Mouse (Mus musculus) ES-Bruce4 (cell line): Measurements from ENCODE around the gene Hist1h2bg. TPM values are rescaled to one million over a fixed set of nuclear protein-coding genes. Genes with fewer than 3 reads are reported as not detected.

Experiments used
- H3K27ac ChIP-seq: 2 replicates; pipeline ENCODE4 v1.5.1; 2012; ENCODE audit warnings: low read length, inconsistent platforms; ENCODE audit not compliant: insufficient read depth
- H3K27me3 ChIP-seq: 2 replicates; pipeline ENCODE4 v1.6.1; 2012; ENCODE audit warnings: mild to moderate bottlenecking, low read length, inconsistent platforms; ENCODE audit not compliant: control insufficient read depth, poor library complexity, insufficient read depth, severe bottlenecking
- H3K36me3 ChIP-seq: 2 replicates; pipeline ENCODE4 v1.6.1; 2012; ENCODE audit warnings: inconsistent platforms, mild to moderate bottlenecking, low read length, moderate library complexity; ENCODE audit not compliant: control insufficient read depth, poor library complexity, insufficient read depth, severe bottlenecking
- H3K4me1 ChIP-seq: one replicate; pipeline ENCODE4 v1.8.1; 2011; ENCODE audit warnings: low read length; ENCODE audit not compliant: control insufficient read depth, insufficient read depth
- H3K4me3 ChIP-seq: 2 replicates; pipeline ENCODE4 v1.5.1; 2011; ENCODE audit warnings: low read depth, mild to moderate bottlenecking, low read length
- H3K9ac ChIP-seq: 2 replicates; pipeline ENCODE4 v1.6.1; 2012; ENCODE audit warnings: low read depth, mild to moderate bottlenecking, inconsistent platforms; ENCODE audit not compliant: poor library complexity, severe bottlenecking
- H3K9me3 ChIP-seq: replicated peaks from 2 replicates; pipeline ENCODE4 v1.6.1; 2012; ENCODE audit warnings: mild to moderate bottlenecking, low read length, inconsistent platforms; ENCODE audit not compliant: control insufficient read depth, poor library complexity, insufficient read depth, severe bottlenecking
- CTCF ChIP-seq: IDR thresholded peaks from one replicate; pipeline ENCODE4 v1.8.1; 2011; ENCODE audit warnings: low read depth, low read length
- EP300 ChIP-seq: IDR thresholded peaks from 2 replicates; pipeline ENCODE4 v1.6.1; 2011; ENCODE audit warnings: low read depth, low read length; ENCODE audit not compliant: insufficient read depth
- POLR2A ChIP-seq: IDR thresholded peaks from one replicate; pipeline ENCODE4 v1.8.1; 2011; ENCODE audit warnings: low read length; ENCODE audit not compliant: insufficient read depth
- polyA plus RNA-seq: library from polyadenylated mRNA; stranded (reverse); fragments of >200 nt; gene quantifications from 2 replicates; pipeline ENCODE4 v1.2.4, GENCODE M21; 2011; ENCODE audit warnings: low read depth; ENCODE audit not compliant: missing spikeins, insufficient read depth, insufficient read length

The Hist1h2bg gene
- polyA plus RNA-seq, 1 experiment = 13.4 TPM

DNA sequence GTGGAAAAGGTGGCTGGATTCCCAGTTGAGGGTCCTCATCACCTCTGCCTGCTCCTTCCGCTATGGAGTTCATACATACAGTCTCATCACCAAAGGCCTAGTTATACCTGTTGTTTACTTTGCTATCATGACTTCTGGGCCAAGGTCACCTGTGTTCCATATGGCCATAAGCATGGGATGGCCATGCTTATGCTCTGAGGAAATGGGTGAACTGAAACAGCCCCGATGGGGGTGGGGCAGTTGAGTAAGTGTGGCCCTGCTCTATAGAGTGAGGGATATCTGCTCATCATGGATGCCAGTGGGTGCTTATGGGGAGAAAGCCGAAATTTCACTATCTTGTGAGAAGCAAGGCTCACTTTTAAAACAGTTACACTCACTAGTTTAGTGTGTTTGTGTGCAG is 33.9 kb downstream of the Hist1h2bg start:
- Histone ChIP-seq H3K27ac (no peak overlapping the region), H3K9ac (no peak overlapping the region), H3K27me3 (no peaks in the 10 kb centered on the region), H3K4me3 (no peak overlapping the region), H3K36me3 (no peaks in the 10 kb centered on the region), H3K9me3 (no peaks in the 10 kb centered on the region), H3K4me1 (no peaks in the 10 kb centered on the region)
- TF ChIP-seq CTCF = no peak
- no peak for TF ChIP-seq EP300
- no peak for TF ChIP-seq POLR2A

DNA sequence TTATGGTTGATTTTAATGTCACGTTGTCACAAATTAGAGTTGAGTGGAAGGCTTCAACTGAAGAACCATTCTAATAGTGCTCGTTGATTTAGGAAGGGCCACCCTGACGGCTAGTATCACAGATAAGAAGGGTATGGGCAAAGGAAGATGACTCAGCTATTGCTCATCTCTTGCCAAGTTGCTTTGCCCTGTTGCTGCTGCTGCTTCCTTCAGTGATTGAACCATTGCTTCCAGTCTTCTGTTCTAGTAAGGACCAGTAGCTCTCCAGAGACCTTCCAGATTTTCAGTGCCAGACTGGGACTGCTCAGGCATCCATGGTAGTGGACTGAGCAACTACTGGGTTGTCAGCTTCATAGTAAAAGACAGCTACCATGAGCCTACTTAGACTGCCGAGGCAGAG is 38.0 kb downstream of the Hist1h2bg start:
- TF ChIP-seq POLR2A (no peak), EP300 (no peak), CTCF (no peak)
- Histone ChIP-seq H3K36me3 (no peaks in the 10 kb centered on the region), H3K4me1 (no peaks in the 10 kb centered on the region), H3K27me3 (no peaks in the 10 kb centered on the region), H3K9me3 (no peaks in the 10 kb centered on the region), H3K9ac (no peak overlapping the region), H3K27ac (no peak overlapping the region), H3K4me3 (no peak overlapping the region)

DNA sequence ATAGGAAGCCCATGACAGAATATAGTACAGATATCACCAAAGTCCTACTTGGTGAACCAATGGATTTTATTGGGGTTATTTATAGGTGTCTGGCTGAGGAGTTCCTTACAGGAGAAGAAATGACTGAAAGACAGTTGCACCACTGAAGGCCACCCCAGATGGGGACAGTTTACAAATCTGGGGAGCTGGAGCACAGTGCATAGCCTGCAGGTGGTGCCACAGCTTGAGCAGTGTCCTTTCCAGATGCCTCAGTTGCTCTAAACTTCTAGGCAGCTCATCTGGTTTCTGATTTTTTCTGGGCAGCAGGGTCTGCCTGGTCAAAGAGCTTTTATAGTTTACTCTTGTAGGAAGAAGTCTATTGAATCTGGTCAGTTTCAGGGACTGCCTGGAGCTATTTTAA is 38.6 kb downstream of the Hist1h2bg start:
- Histone ChIP-seq H3K9ac (no peak overlapping the region), H3K4me3 (no peak overlapping the region), H3K27ac (no peak overlapping the region), H3K9me3 (no peaks in the 10 kb centered on the region), H3K4me1 (no peaks in the 10 kb centered on the region), H3K36me3 (no peaks in the 10 kb centered on the region), H3K27me3 (no peaks in the 10 kb centered on the region)
- TF ChIP-seq EP300 = no peak
- no peak for TF ChIP-seq POLR2A
- no peak for TF ChIP-seq CTCF

DNA sequence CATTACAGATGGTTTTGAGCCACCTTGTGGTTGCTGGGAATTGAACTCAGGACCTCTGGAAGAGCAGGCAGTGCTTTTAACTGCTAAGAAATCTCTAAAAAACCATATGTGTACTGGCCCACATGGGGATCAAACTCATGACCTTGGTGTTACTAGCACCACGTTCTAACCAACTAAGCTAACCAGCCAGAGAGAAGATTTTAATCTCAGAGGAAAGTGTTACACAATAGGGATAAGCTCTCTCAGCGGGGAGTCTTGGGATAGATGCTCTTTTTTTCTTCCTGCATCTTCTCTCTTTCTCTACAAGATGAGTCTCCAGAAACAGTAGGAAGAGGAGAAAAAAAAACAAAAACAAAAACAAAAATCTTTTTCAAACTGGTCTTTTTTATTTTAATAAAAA is 39.2 kb downstream of the Hist1h2bg start:
- no peak for TF ChIP-seq EP300
- TF ChIP-seq POLR2A = no peak
- TF ChIP-seq CTCF = no peak
- Histone ChIP-seq H3K27me3 (no peaks in the 10 kb centered on the region), H3K4me3 (no peak overlapping the region), H3K9ac (no peak overlapping the region), H3K4me1 (no peaks in the 10 kb centered on the region), H3K27ac (no peak overlapping the region), H3K36me3 (no peaks in the 10 kb centered on the region), H3K9me3 (no peaks in the 10 kb centered on the region)

DNA sequence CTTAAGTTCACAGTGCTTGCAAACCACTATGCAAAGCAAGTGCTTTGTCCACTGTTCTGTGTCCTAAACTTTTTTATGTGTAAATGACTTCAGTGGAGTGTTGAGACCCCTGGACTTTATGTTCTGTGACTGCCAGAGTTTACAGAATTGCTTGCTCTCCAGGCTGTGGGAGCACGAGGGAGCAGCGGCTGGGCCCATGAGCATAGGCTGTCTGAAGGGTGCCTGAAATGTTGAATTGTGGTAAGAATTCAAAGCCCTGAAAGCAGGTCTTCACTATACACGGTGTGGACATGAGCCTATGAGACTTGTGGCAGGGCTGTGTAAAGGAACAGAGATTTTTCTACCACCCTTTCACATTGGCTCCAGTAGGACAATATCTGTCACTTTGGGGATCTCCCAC is 40.4 kb downstream of the Hist1h2bg start:
- H3K9me3 ChIP-seq = no peaks in the 10 kb centered on the region

DNA sequence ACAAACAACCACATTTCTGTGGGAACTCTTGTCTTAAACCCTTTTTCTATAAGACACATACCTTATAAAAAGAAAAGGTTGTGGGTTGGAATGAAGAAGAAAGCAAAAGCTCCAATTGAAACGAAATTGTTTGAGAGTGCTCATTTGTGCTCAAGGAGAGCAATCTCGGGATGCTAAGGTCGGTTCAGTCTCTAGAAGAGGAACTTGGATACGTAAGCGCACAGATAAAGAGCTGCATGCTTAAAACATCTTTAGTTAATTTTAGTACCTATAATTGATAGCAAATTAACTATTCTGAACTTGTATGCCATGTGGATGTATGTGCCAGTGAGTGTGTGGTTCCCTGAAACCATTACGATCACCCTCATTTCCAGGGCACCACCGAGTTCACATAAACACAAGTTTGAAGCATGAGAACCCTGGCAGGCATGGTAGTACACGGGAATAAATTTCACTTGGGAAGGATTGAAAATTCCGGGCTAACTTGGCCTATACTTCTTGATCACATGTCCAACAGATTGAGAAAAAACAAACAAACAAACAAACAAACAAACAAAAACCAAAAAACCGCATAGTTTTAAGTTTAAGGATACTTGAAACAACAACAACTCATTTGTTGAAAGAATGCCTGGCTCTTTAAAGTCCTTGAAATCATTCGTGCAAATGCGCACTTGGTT is 49.0 kb downstream of the Hist1h2bg start:
- no peaks in the 10 kb centered on the region for H3K36me3 ChIP-seq
- H3K4me1 ChIP-seq = no peaks in the 10 kb centered on the region
- no peaks in the 10 kb centered on the region; the same call in 1 of the 2 replicates for H3K27me3 ChIP-seq
- H3K9ac ChIP-seq = peak overlapping the region; percentile 79
- TF ChIP-seq EP300 = no peak
- no peak for TF ChIP-seq POLR2A
- TF ChIP-seq CTCF = no peak
- peak overlapping the region; percentile 74 for H3K27ac ChIP-seq
- no peaks in the 10 kb centered on the region for H3K9me3 ChIP-seq
- peak overlapping the region; percentile 89 for H3K4me3 ChIP-seq

More for the DNA sequence above, 40.4 kb downstream of the Hist1h2bg start:
- no peak overlapping the region for H3K9ac ChIP-seq
- TF ChIP-seq EP300 (no peak), CTCF (no peak), POLR2A (no peak)
- no peaks in the 10 kb centered on the region for H3K4me1 ChIP-seq
- H3K4me3 ChIP-seq = no peak overlapping the region
- H3K27ac ChIP-seq = no peak overlapping the region
- no peaks in the 10 kb centered on the region for H3K27me3 ChIP-seq
- H3K36me3 ChIP-seq = no peaks in the 10 kb centered on the region
